Mouse (Mus musculus) C2C12 (cell line): ENCODE results near the gene Slc2a13. TPM values are rescaled to one million over a fixed set of nuclear protein-coding genes. Genes with fewer than 3 reads are reported as not detected.

Experiments
- H3K27me3 ChIP-seq: one replicate; pipeline ENCODE4 v1.6.1; 2011; ENCODE audit not compliant: control insufficient read depth, insufficient read depth, insufficient read length
- H3K36me3 ChIP-seq: one replicate; pipeline ENCODE4 v1.6.1; 2011; ENCODE audit not compliant: control insufficient read depth, insufficient read depth
- H3K4me3 ChIP-seq: one replicate; pipeline ENCODE4 v1.5.1; 2011; ENCODE audit warnings: mild to moderate bottlenecking, control low read depth; ENCODE audit not compliant: poor library complexity, insufficient read depth, severe bottlenecking
- H3K79me2 ChIP-seq: one replicate; pipeline ENCODE4 v1.6.1; 2011; ENCODE audit not compliant: control insufficient read depth, insufficient read depth
- H3K79me3 ChIP-seq: one replicate; pipeline ENCODE4 v1.6.1; 2011; ENCODE audit warnings: low read depth, control low read depth
- H3ac ChIP-seq: one replicate; pipeline ENCODE3; 2011; ENCODE audit warnings: low read depth; ENCODE audit not compliant: control insufficient read depth, insufficient read length
- CEBPB ChIP-seq: IDR thresholded peaks from one replicate; pipeline ENCODE4 v1.6.1; 2011; ENCODE audit warnings: low read depth, mild to moderate bottlenecking, control low read depth, moderate library complexity
- CTCF ChIP-seq: IDR thresholded peaks from one replicate; pipeline ENCODE4 v1.5.1; 2011; ENCODE audit not compliant: control insufficient read depth, insufficient read depth, insufficient read length
- FOSL1 ChIP-seq: IDR thresholded peaks from one replicate; pipeline ENCODE4 v1.8.0; 2011; ENCODE audit warnings: mild to moderate bottlenecking, low read length; ENCODE audit not compliant: poor library complexity, insufficient read depth, severe bottlenecking
- MAX ChIP-seq: IDR thresholded peaks from one replicate; pipeline ENCODE4 v1.6.1; 2011; ENCODE audit warnings: mild to moderate bottlenecking, control low read depth
- MYOD1 ChIP-seq: IDR thresholded peaks from one replicate; pipeline ENCODE4 v1.6.1; 2011; ENCODE audit warnings: low read depth; ENCODE audit not compliant: control insufficient read depth, insufficient read length
- MYOG ChIP-seq: IDR thresholded peaks from one replicate; pipeline ENCODE4 v1.6.1; 2011; ENCODE audit not compliant: control insufficient read depth, insufficient read length; ENCODE audit errors: extremely low read depth
- USF1 ChIP-seq: IDR thresholded peaks from one replicate; pipeline ENCODE4 v1.6.1; 2011; ENCODE audit warnings: low read depth, mild to moderate bottlenecking, control low read depth, moderate library complexity
- long read RNA-seq, 2 experiments: library from polyadenylated mRNA; unstranded; transcript quantifications; one replicate each; pipeline ENCODE4 v2.0.0; 2019 to 2020
- polyA plus RNA-seq: library from polyadenylated mRNA; unstranded; fragments of >200 nt; fragmentation: generic; extraction: Trizol; gene quantifications from one replicate; pipeline ENCODE4 v1.2.1, GENCODE M21; 2012; ENCODE audit warnings: missing spikeins

The Slc2a13 gene
- polyA plus RNA-seq, result 0.25 TPM
- long read RNA-seq, experiment 1, result 0 reads
- long read RNA-seq, experiment 2, result 0 reads

- Histone ChIP-seq H3K27me3 (no peaks in the 10 kb centered on the region), H3K79me2 (no peaks in the 10 kb centered on the region), H3K4me3 (peak within 1 kb of the TSS; percentile 35), H3ac (peak within 1 kb of the TSS; percentile 87), H3K79me3 (no peaks in the 10 kb centered on the region), H3K36me3 (no peaks in the 10 kb centered on the region)
- TF ChIP-seq MYOD1, result no peak
- TF ChIP-seq CEBPB, result no peak
- TF ChIP-seq CTCF, result no peak
- no peak for TF ChIP-seq MYOG
Observed at GRCm38 (mm10) chr15:91573111-91573538, at the start of gene Slc2a13. Slc2a13 (minus strand) TSS chr15:91573261.

GRCm38 (mm10) chr15:91616016-91616415 is 43.0 kb upstream of the Slc2a13 start:
- Histone ChIP-seq H3ac (no peak overlapping the region), H3K79me2 (no peaks in the 10 kb centered on the region), H3K36me3 (no peaks in the 10 kb centered on the region), H3K4me3 (no peak overlapping the region), H3K79me3 (no peaks in the 10 kb centered on the region), H3K27me3 (no peaks in the 10 kb centered on the region)
- no peak for TF ChIP-seq CEBPB
- no peak for TF ChIP-seq MYOG
- TF ChIP-seq MAX, result no peak
- TF ChIP-seq FOSL1, result no peak
- TF ChIP-seq MYOD1, result no peak
- TF ChIP-seq USF1, result no peak
- no peak for TF ChIP-seq CTCF

GRCm38 (mm10) chr15:91615532-91615931 is 42.5 kb upstream of the Slc2a13 start:
- no peaks in the 10 kb centered on the region for H3K36me3 ChIP-seq

GRCm38 (mm10) chr15:91613981-91614665 is 41.1 kb upstream of the Slc2a13 start:
- Histone ChIP-seq H3K79me3 (no peaks in the 10 kb centered on the region), H3K27me3 (no peaks in the 10 kb centered on the region), H3ac (no peak overlapping the region), H3K79me2 (no peaks in the 10 kb centered on the region), H3K4me3 (no peak overlapping the region), H3K36me3 (no peaks in the 10 kb centered on the region)
- TF ChIP-seq MAX (no peak), MYOG (no peak), CEBPB (no peak), USF1 (no peak), FOSL1 (no peak)

More at GRCm38 (mm10) chr15:91615532-91615931, 42.5 kb upstream of the Slc2a13 start:
- Histone ChIP-seq H3K27me3 (no peaks in the 10 kb centered on the region), H3K4me3 (no peak overlapping the region), H3K79me2 (no peaks in the 10 kb centered on the region), H3ac (no peak overlapping the region), H3K79me3 (no peaks in the 10 kb centered on the region)
- TF ChIP-seq USF1 (no peak), MAX (peak; percentile 12), CEBPB (peak; percentile 56), MYOG (no peak), FOSL1 (no peak)

- no peaks in the 10 kb centered on the region for H3K79me2 ChIP-seq
- TF ChIP-seq MAX (no peak), CTCF (peak; percentile 41), USF1 (no peak)
- no peak overlapping the region for H3K4me3 ChIP-seq
- H3K27me3 ChIP-seq, result no peaks in the 10 kb centered on the region
- H3K79me3 ChIP-seq, result no peaks in the 10 kb centered on the region
- no peaks in the 10 kb centered on the region for H3K36me3 ChIP-seq
- H3ac ChIP-seq, result no peak overlapping the region
Observed at GRCm38 (mm10) chr15:91609713-91610112, 36.7 kb upstream of the Slc2a13 start.

- TF ChIP-seq MYOG, result no peak
- TF ChIP-seq MAX, result no peak
- TF ChIP-seq MYOD1, result no peak
- no peak for TF ChIP-seq USF1
- TF ChIP-seq CEBPB, result no peak
- no peak for TF ChIP-seq CTCF
- TF ChIP-seq FOSL1, result no peak
- no peaks in the 10 kb centered on the region for H3K36me3 ChIP-seq
- no peaks in the 10 kb centered on the region for H3K27me3 ChIP-seq
- H3K79me3 ChIP-seq, result no peaks in the 10 kb centered on the region
- no peak overlapping the region for H3K4me3 ChIP-seq
- H3ac ChIP-seq, result no peak overlapping the region
- H3K79me2 ChIP-seq, result no peaks in the 10 kb centered on the region
Observed at GRCm38 (mm10) chr15:91608811-91609210, 35.8 kb upstream of the Slc2a13 start.
